Mouse (Mus musculus): ENCODE results near the gene Erg28. TPM values are rescaled to one million over a fixed set of nuclear protein-coding genes. Genes with fewer than 3 reads are reported as not detected.

The Erg28 gene
- polyA plus RNA-seq, 1 experiment from 2014 or later: 94.5 TPM

- WGBS (ENCODE audit: insufficient replicate concordance): 78% methylated on average over 7 of the region's 7 CpGs
- H3K9ac ChIP-seq (ENCODE audit: low read depth, low read length): no peak overlapping the region
- H3K36me3 ChIP-seq (ENCODE audit: control insufficient read depth, insufficient read depth, low read length): 0 out of 2 replicates have a peak, but pooled peaks cover 3% of the 10 kb centered on the region
- no peaks in the 10 kb centered on the region for H3K27me3 ChIP-seq (ENCODE audit: control insufficient read depth, insufficient read depth, low read length)
- no peak overlapping the region for H3K4me3 ChIP-seq (ENCODE audit: low read depth, low read length)
- no peak overlapping the region for H3K4me2 ChIP-seq
- H3K9me3 ChIP-seq (replicated peaks; ENCODE audit: control insufficient read depth, low read length): no peaks in the 10 kb centered on the region
- no peak overlapping the region for H3K27ac ChIP-seq (ENCODE audit: low read depth, low read length)
- no peaks in the 10 kb centered on the region for H3K4me1 ChIP-seq (ENCODE audit: control insufficient read depth, insufficient read depth, low read length)
- no peak for ATAC-seq (replicated peaks; ENCODE audit: insufficient number of reproducible peaks, low FRiP score, low TSS enrichment)
Observed at GRCm38 (mm10) chr12:85857300-85857699, 33.0 kb upstream of the Erg28 start.

- Histone ChIP-seq H3K9ac (ENCODE audit: low read depth, low read length) (no peak overlapping the region), H3K4me3 (ENCODE audit: low read depth, low read length) (no peak overlapping the region), H3K9me3 (replicated peaks; ENCODE audit: control insufficient read depth, low read length) (no peaks in the 10 kb centered on the region), H3K36me3 (ENCODE audit: control insufficient read depth, insufficient read depth, low read length) (0 out of 2 replicates have a peak, but pooled peaks cover 3% of the 10 kb centered on the region), H3K27me3 (ENCODE audit: control insufficient read depth, insufficient read depth, low read length) (no peaks in the 10 kb centered on the region), H3K4me2 (no peak overlapping the region), H3K27ac (ENCODE audit: low read depth, low read length) (no peak overlapping the region), H3K4me1 (ENCODE audit: control insufficient read depth, insufficient read depth, low read length) (no peaks in the 10 kb centered on the region)
- ATAC-seq (replicated peaks; ENCODE audit: insufficient number of reproducible peaks, low FRiP score, low TSS enrichment): no peak
- WGBS (ENCODE audit: insufficient replicate concordance): 67% methylated on average over 1 of the region's 1 CpGs
Observed at GRCm38 (mm10) chr12:85854271-85854670, 29.9 kb upstream of the Erg28 start.

- no peak overlapping the region for H3K27ac ChIP-seq (ENCODE audit: low read depth, low read length)
- no peak for ATAC-seq (replicated peaks; ENCODE audit: insufficient number of reproducible peaks, low FRiP score, low TSS enrichment)
- no peak overlapping the region for H3K9ac ChIP-seq (ENCODE audit: low read depth, low read length)
- H3K4me3 ChIP-seq (ENCODE audit: low read depth, low read length): no peak overlapping the region
- H3K36me3 ChIP-seq (ENCODE audit: control insufficient read depth, insufficient read depth, low read length): 0 out of 2 replicates have a peak, but pooled peaks cover 3% of the 10 kb centered on the region
- H3K27me3 ChIP-seq (ENCODE audit: control insufficient read depth, insufficient read depth, low read length): no peaks in the 10 kb centered on the region
- H3K4me2 ChIP-seq: no peak overlapping the region
- no peaks in the 10 kb centered on the region for H3K4me1 ChIP-seq (ENCODE audit: control insufficient read depth, insufficient read depth, low read length)
- WGBS (ENCODE audit: insufficient replicate concordance): 84% methylated on average over 4 of the region's 4 CpGs
- H3K9me3 ChIP-seq (replicated peaks; ENCODE audit: control insufficient read depth, low read length): no peaks in the 10 kb centered on the region
Observed at GRCm38 (mm10) chr12:85853836-85854235, 29.5 kb upstream of the Erg28 start.

GRCm38 (mm10) chr12:85850661-85851060 lies 26.3 kb upstream of the Erg28 start:
- H3K4me1 ChIP-seq (ENCODE audit: control insufficient read depth, insufficient read depth, low read length): no peaks in the 10 kb centered on the region
- H3K27ac ChIP-seq (ENCODE audit: low read depth, low read length): no peak overlapping the region
- 0 out of 2 replicates have a peak, but pooled peaks cover 3% of the 10 kb centered on the region for H3K36me3 ChIP-seq (ENCODE audit: control insufficient read depth, insufficient read depth, low read length)
- no peak for ATAC-seq (replicated peaks; ENCODE audit: insufficient number of reproducible peaks, low FRiP score, low TSS enrichment)
- no peak overlapping the region for H3K4me2 ChIP-seq
- no peak overlapping the region for H3K9ac ChIP-seq (ENCODE audit: low read depth, low read length)
- no peaks in the 10 kb centered on the region for H3K9me3 ChIP-seq (replicated peaks; ENCODE audit: control insufficient read depth, low read length)
- no peaks in the 10 kb centered on the region for H3K27me3 ChIP-seq (ENCODE audit: control insufficient read depth, insufficient read depth, low read length)
- 78% methylated on average over 8 of the region's 8 CpGs for WGBS (ENCODE audit: insufficient replicate concordance)
- H3K4me3 ChIP-seq (ENCODE audit: low read depth, low read length): no peak overlapping the region

- Histone ChIP-seq H3K36me3 (ENCODE audit: control insufficient read depth, insufficient read depth, low read length) (no peaks in the 10 kb centered on the region), H3K4me1 (ENCODE audit: control insufficient read depth, insufficient read depth, low read length) (no peaks in the 10 kb centered on the region), H3K27ac (ENCODE audit: low read depth, low read length) (no peak overlapping the region), H3K4me3 (ENCODE audit: low read depth, low read length) (no peak overlapping the region), H3K9ac (ENCODE audit: low read depth, low read length) (no peak overlapping the region), H3K4me2 (no peak overlapping the region), H3K9me3 (replicated peaks; ENCODE audit: control insufficient read depth, low read length) (no peaks in the 10 kb centered on the region), H3K27me3 (ENCODE audit: control insufficient read depth, insufficient read depth, low read length) (no peaks in the 10 kb centered on the region)
- 78% methylated on average over 7 of the region's 7 CpGs for WGBS (ENCODE audit: insufficient replicate concordance)
- 0 out of 2 replicates have a peak, but pooled peaks have one; percentile 49 for ATAC-seq (replicated peaks; ENCODE audit: insufficient number of reproducible peaks, low FRiP score, low TSS enrichment)
Observed at GRCm38 (mm10) chr12:85848164-85848958, 24.0 kb upstream of the Erg28 start.

- Histone ChIP-seq H3K4me3 (ENCODE audit: low read depth, low read length) (no peak overlapping the region), H3K4me2 (no peak overlapping the region), H3K4me1 (ENCODE audit: control insufficient read depth, insufficient read depth, low read length) (no peaks in the 10 kb centered on the region), H3K27me3 (ENCODE audit: control insufficient read depth, insufficient read depth, low read length) (no peaks in the 10 kb centered on the region), H3K9me3 (replicated peaks; ENCODE audit: control insufficient read depth, low read length) (no peaks in the 10 kb centered on the region), H3K27ac (ENCODE audit: low read depth, low read length) (no peak overlapping the region), H3K36me3 (ENCODE audit: control insufficient read depth, insufficient read depth, low read length) (0 out of 2 replicates have a peak, but pooled peaks cover 2% of the 10 kb centered on the region), H3K9ac (ENCODE audit: low read depth, low read length) (no peak overlapping the region)
- 89% methylated on average over 12 of the region's 12 CpGs for WGBS (ENCODE audit: insufficient replicate concordance)
- no peak for ATAC-seq (replicated peaks; ENCODE audit: insufficient number of reproducible peaks, low FRiP score, low TSS enrichment)
Observed at GRCm38 (mm10) chr12:85839371-85840000, 15.1 kb upstream of the Erg28 start.

GRCm38 (mm10) chr12:85837765-85838164 lies 13.4 kb upstream of the Erg28 start:
- Histone ChIP-seq H3K9ac (ENCODE audit: low read depth, low read length) (no peak overlapping the region), H3K27ac (ENCODE audit: low read depth, low read length) (no peak overlapping the region), H3K4me2 (no peak overlapping the region), H3K4me1 (ENCODE audit: control insufficient read depth, insufficient read depth, low read length) (no peaks in the 10 kb centered on the region), H3K4me3 (ENCODE audit: low read depth, low read length) (no peak overlapping the region), H3K27me3 (ENCODE audit: control insufficient read depth, insufficient read depth, low read length) (no peaks in the 10 kb centered on the region), H3K36me3 (ENCODE audit: control insufficient read depth, insufficient read depth, low read length) (peaks cover 2% of the 10 kb centered on the region; the same call in 1 of the 2 replicates), H3K9me3 (replicated peaks; ENCODE audit: control insufficient read depth, low read length) (no peaks in the 10 kb centered on the region)
- WGBS (ENCODE audit: insufficient replicate concordance): 83% methylated on average over 2 of the region's 2 CpGs
- ATAC-seq (replicated peaks; ENCODE audit: insufficient number of reproducible peaks, low FRiP score, low TSS enrichment): no peak

- Histone ChIP-seq H3K4me2 (no peak overlapping the region), H3K4me3 (ENCODE audit: low read depth, low read length) (no peak overlapping the region), H3K9me3 (replicated peaks; ENCODE audit: control insufficient read depth, low read length) (no peaks in the 10 kb centered on the region), H3K36me3 (ENCODE audit: control insufficient read depth, insufficient read depth, low read length) (no peaks in the 10 kb centered on the region; the same call in 1 of the 2 replicates), H3K4me1 (ENCODE audit: control insufficient read depth, insufficient read depth, low read length) (no peaks in the 10 kb centered on the region), H3K27me3 (ENCODE audit: control insufficient read depth, insufficient read depth, low read length) (no peaks in the 10 kb centered on the region), H3K27ac (ENCODE audit: low read depth, low read length) (no peak overlapping the region), H3K9ac (ENCODE audit: low read depth, low read length) (no peak overlapping the region)
- WGBS (ENCODE audit: insufficient replicate concordance): 76% methylated on average over 2 of the region's 2 CpGs
- ATAC-seq (replicated peaks; ENCODE audit: insufficient number of reproducible peaks, low FRiP score, low TSS enrichment): no peak
Observed at GRCm38 (mm10) chr12:85834543-85834942, 10.2 kb upstream of the Erg28 start.

Data from heart, embryonic 11.5 days (tissue).